Mouse (Mus musculus) thymus, postnatal 10 days (tissue): Measurements from ENCODE around the gene Prr36.

Experiments
- DNase-seq, 2 experiments: peaks; one replicate each; pipeline ENCODE4 v3.0.0; 2021; ENCODE audit warnings: low spot score in 2 of 2

Gene Prr36

GRCm38 (mm10) chr8:4239193-4239890 lies 22.1 kb upstream of the Prr36 start:
- DNase-seq = no peak

- peak; percentile 100 for DNase-seq
These were observed 21.4 kb upstream of the Prr36 start, which contains the start of the genes Map2k7 and Gm49320 for GRCm38 (mm10) chr8:4238434-4239192. Map2k7 (plus strand) TSS chr8:4238740. Gm49320 (plus strand) TSS chr8:4238865.

- DNase-seq = no peak
These were observed 20.7 kb upstream of the Prr36 start for GRCm38 (mm10) chr8:4237814-4238433.

DNA sequence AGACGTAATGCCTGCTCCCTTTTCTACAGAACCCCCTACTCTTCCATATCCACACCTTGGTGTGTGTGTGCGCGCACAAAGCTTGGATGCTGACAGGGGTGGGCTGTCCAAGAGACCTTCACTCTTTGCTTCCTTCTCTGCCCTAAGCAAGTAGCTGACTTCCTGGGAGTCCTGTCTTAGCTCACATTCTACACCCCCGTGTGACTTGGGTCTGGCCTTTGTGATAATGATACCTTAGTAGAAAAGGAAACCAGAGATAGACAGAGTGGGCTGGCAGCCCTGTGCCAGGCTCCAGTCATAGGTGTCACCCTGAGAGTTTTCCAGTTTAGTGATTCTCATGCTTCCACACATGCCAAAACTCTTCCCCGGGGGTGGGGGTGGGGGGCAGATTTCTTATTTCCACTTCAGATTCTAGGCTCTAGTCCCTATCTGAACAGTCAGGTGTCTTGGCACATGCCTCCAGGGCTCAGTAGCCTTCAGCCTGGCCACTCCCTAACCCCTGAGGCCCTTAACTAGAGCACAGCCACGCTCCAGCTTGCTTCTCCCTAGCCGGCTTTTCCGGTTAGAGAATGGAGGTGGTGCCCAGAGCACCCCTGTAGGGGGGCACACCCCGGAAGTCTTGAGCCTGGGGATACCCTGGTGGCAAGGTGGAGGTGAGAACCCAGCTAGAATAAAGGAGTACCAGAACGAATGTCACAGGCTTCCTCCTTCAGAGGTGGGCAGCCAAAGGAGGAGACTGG lies 13.5 kb upstream of the Prr36 start:
- DNase-seq = no peak

GRCm38 (mm10) chr8:4229784-4230183 lies 12.5 kb upstream of the Prr36 start:
- no peak for DNase-seq

DNA sequence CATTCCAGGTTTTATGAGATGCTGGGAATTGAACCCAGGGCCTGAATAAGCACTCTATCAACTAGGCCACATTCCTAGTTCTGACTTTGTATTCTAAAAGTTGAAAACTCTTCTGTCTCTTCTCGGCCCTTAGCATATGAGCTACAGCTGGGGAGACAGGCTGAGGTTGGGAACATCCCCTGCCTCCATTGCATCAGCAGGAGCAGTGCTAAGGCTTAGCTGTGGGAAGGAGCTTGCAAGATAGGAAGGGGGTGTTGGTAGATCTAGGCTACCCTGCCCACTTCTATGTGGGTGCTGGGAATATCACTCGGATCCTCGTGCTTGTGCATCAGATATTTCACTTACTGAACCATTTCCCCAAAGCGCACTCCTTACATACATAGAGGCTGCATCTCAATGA lies 10.7 kb upstream of the Prr36 start:
- DNase-seq = no peak

DNA sequence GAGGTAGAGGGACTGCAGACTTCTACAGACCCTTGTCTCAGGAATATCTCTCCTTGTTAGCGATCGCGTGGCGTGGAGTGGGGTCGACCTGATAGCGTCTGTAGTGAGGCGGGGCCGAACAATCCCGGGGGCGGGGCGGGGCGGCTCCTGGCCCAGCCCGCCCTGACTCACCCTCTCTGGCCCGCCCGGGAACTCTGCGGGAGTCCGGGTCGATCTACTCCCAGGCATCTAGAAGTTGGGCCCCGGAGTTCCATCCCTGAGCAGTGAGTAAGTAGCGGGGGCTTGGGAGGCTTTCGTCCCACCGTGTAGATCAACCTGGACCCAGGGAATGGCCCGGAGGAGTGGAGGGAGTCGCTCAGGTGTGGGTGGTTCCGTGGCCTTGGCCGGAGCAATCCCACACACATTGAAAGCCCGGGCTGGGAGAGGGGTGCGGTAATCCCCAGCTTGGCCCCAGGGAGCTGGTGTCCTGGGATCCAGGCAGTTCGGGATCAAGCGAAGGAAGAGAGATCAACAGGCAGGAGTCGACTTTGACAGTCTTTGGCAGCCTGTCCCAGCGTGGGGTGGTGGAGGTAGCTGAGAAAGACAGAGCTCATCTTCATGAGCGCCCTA lies 9.6 kb upstream of the Prr36 start, which contains the start of gene Lrrc8e:
TSS of gene Lrrc8e (plus strand) at position 89 of the 609 bp plus-strand sequence.
- DNase-seq = no peak

DNA sequence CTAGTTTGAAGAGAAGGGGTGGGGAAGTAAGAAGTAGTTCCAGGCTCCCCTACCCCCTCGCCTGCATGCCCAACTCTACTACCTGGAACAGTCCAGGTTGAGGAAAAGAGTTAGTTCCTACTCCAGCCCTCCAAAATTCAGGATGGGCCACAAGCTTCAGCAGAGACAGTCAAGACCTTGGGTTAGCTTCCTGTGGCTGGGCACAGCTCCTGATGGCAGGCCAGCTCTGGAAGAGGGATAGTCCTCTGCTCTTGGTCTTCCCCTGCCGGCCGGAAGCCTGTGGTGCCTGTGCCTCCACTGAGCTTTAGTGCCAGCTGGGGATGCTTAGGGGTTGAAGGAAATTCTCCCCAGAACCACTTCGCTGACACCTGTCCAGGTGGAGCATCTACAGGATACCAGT lies 9.1 kb upstream of the Prr36 start:
- DNase-seq = no peak

DNA sequence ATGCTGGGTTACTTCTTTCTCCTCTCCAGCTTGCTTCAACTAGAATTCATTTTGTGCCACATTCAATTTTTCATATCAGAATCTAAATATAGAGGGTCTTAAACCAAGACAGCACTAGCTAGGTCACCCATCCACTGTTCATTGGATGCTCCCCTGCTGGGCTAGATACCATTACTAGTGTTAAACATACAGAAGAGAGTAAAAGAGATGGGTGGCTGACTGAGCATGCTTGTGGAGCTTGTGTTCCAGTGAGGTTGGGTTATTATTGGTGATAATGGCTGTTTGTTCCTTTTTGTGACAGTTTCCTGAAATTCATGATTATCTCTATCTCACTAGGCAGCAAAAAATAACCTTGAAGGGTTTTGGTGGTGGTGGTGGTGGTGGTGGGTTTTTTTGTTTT lies 4.8 kb upstream of the Prr36 start:
- no peak for DNase-seq

- DNase-seq = no peak
These were observed 2.4 kb upstream of the Prr36 start for GRCm38 (mm10) chr8:4219617-4220016.

GRCm38 (mm10) chr8:4216296-4216695 lies 963 bp downstream of the Prr36 start:
- DNase-seq = no peak

- peak in 1 of 2 experiments; percentile 26 for DNase-seq
These were observed 3.0 kb downstream of the Prr36 start for GRCm38 (mm10) chr8:4214006-4214980.

DNA sequence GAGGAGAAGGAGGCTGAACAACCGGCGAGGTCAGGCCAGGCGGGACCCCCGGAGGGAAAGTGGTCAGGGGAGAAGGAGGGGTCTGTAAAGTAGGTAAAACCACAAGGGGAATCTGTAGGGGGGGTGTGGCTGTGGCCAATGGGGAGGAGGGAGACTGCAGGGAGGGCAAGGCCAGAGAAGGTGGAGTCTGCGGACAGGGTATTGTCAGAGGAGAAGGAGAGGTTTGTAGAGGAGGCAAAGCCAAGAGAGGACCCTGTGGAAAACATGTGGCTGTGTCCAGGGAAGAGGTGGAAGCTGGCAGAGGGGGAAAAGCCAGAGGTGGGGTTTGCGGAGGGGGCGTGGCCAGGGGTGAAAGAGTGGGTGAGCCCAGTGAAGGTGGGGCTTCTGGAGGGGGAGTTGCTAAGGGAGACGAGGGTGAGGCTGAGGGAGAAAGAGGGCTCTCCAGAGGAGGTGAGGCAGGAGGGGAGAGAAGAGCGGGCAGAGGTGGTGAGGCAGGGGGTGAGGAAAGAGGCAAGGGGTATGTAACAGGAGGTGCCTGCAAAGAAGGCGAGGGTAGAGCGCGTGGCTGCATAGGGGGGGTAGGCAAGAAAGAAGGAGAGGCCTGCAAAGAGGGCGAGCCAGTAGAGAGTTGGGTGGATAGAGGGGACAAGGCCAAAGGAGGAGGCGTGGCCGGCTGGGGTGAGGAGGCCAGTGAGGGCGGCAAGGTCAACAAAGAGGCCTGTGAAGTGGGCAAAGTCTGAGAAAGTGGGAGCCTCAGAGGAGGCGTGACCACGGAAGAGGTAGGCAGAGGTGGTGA lies 3.9 kb downstream of the Prr36 start:
- peak; percentile 46 for DNase-seq

DNA sequence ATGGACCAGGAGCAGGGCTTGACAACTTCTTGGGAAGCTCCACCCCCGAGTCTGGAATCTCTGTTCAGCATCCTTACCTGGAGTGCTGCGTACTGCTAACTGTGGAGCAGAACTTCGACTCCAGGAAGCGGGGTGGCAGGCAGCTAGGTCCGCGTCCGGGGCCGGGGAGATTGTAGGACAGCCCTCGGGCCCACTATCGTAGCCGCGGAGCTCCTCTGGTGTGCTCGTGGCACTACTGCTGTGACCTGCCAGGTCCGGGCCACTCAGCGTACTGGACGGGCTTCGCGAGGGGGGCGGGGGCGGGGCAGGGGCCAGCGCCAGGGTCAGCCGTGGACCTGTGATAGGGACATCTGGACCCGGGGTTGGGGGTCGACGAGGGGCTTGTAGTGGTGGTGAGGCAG lies 4.5 kb downstream of the Prr36 start:
- DNase-seq = no peak

DNA sequence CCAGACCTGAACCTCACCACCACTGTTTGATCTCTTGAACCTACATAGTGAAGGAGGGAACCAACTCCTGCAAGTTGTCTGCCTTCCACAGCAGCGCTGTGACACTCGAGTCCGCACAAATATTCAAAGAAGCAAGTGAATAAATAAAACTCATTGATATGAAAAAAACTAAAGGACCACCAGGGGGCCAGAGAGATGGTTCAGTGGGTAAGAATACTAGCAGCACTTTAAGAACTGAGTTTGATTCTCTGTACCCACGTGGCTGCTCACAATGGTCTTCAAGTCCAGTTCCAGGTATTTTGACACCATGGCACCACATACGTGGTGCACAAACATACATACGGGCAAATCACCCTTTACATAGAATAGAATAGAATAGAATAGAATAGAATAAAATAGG lies 6.2 kb downstream of the Prr36 start:
- DNase-seq = no peak

GRCm38 (mm10) chr8:4207016-4207350 lies 10.3 kb downstream of the Prr36 start:
- no peak for DNase-seq

- DNase-seq = peak in 1 of 2 experiments; percentile 8
These were observed 10.9 kb downstream of the Prr36 start for GRCm38 (mm10) chr8:4206182-4207015.

DNA sequence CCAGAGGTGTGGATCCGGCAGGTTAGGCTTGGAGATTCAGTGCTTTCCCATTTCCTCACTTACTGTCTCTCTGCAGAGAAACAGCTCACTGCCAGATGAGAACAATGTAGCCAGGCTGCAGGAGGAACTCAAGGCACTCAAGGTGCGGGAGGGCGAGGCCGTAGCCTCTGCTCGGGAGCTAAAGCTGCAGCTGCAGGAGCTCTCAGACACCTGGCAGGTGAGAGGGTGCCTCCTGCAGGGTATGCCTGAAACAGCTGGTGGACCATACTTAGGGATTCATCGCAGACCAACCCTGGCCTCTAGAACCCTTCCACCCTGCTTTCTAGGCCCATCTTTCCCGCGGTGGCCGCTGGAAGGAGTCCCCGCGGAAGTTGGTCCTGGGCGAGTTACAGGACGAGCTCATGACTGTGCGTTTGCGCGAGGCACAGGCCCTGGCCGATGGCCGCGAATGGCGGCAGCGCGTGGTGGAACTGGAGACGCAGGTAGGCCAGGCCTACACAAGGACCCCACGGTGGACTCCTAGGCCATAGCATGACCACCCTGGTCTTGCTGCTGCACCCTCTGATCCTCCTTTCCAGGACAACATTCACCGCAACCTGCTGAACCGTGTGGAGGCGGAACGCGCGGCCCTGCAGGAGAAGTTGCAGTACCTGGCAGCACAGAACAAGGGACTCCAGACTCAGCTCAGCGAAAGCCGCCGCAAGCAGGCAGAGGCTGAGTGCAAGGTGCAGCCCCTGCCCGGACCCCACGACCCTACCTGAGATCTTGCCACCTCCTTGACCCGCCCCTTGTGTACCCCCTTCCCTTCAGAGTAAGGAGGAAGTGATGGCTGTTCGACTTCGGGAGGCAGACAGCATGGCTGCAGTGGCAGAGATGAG lies 11.8 kb downstream of the Prr36 start:
- DNase-seq = no peak
